Comparison of ENCODE assay signal across 17 mouse cellular contexts in the genomic region with DNA sequence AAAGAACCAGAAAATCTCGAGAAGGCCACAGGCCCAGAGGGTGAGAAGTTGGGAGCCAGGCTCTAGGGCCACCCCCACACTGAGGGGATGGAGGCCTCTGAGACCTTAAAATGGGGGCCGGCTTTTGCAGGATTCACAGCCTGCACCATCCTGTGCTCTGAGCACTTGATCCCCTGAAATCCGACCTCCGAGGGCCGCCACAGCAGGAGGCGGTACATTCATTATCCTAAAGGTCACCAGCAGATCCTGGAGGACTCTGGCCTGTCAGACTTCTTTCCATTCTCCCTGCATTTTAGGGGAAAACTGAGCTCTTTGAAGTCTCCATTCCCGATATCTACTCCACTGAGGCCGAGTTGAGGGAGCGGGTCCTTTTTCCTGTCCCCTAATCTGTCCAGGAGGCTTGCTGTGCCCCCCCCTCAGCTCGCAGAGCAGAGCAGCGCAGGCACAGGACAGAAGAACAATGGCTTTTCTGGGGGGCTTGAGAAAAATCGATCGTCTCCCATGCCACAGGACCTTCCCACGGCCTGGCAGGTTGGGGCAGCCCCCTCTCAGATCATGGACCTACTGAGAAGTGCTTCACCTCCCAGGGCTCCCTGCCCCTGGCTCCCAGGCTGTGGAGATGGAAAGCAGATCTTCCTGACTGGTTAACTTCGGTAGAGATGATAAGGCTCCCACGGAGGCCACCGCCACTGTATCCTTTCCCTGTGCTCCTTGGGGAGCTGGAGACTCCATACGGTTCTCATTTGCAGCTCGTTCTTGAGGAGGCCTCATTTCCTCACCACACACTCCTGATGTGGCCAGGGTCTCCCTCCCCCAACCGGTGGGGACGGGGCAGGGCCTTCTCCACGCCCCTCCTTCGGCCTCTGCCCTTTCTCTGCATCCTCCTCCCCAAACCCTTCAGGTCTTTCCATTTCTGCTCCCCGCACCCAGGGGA.
DNase-seq lines count a peak whose midpoint lies in the region; ATAC-seq and TF ChIP-seq lines count a peak whose summit lies in the region.
"Had no signal": no experiment of that assay in that cellular context is flagged by ENCODE, and none has a peak within 500 bp of the region (broad histone marks: within the 10 kb centered on the region; RNA-seq: fewer than 3 reads in every experiment).

No protein-coding gene starts in this region.

- TF ChIP-seq POLR2A in kidney, adult 2 months (IDR thresholded peaks at IDR 0.05; ENCODE audit: low read depth, low read length), result no peak

- H3K4me2 ChIP-seq in forebrain, embryonic 15.5 days (replicated peaks), result no peak overlapping the region
- no peak overlapping the region for H3K4me2 ChIP-seq in forebrain, embryonic 14.5 days (ENCODE audit: low read length)
- H3K4me2 ChIP-seq in kidney, embryonic 14.5 days (replicated peaks; ENCODE audit: low read depth, low read length), result no peak overlapping the region; the same call in 1 of the 2 replicates
- H3K4me2 ChIP-seq: intestine, embryonic 15.5 days; liver, embryonic 13.5 days; stomach, embryonic 15.5 days had no signal

- no peak for TF ChIP-seq CTCF in kidney, adult 2 months (conservative IDR thresholded peaks at IDR 0.05; ENCODE audit: insufficient read depth, insufficient read length, low read depth, low read length)

- H3K27me3 ChIP-seq in forebrain, embryonic 15.5 days, result no peaks in the 10 kb centered on the region
- H3K27me3 ChIP-seq in forebrain, embryonic 14.5 days (replicated peaks; ENCODE audit: control insufficient read depth, insufficient read depth, low read length), result 0 out of 2 replicates have a peak, but pooled peaks cover 3% of the 10 kb centered on the region
- H3K27me3 ChIP-seq in kidney, embryonic 14.5 days (ENCODE audit: control insufficient read depth, insufficient read depth, low read length), result no peaks in the 10 kb centered on the region; the same call in 1 of the 2 replicates
- no peaks in the 10 kb centered on the region for H3K27me3 ChIP-seq in kidney, adult 2 months (replicated peaks; ENCODE audit: control insufficient read depth, insufficient read depth, low read length)
- H3K27me3 ChIP-seq: stomach, embryonic 15.5 days had no signal

- H3K36me3 ChIP-seq in forebrain, embryonic 15.5 days, result no peaks in the 10 kb centered on the region
- no peaks in the 10 kb centered on the region for H3K36me3 ChIP-seq in forebrain, embryonic 14.5 days (ENCODE audit: control insufficient read depth, insufficient read depth, low read length)
- H3K36me3 ChIP-seq in kidney, embryonic 14.5 days (ENCODE audit: control insufficient read depth, insufficient read depth, low read length), result no peaks in the 10 kb centered on the region
- no peaks in the 10 kb centered on the region for H3K36me3 ChIP-seq in kidney, adult 2 months (ENCODE audit: control insufficient read depth, insufficient read depth, low read length)
- H3K36me3 ChIP-seq: G1E; intestine, embryonic 15.5 days; liver, embryonic 13.5 days; stomach, embryonic 15.5 days had no signal

- no peak overlapping the region for H3K9ac ChIP-seq in forebrain, embryonic 15.5 days (replicated peaks)
- H3K9ac ChIP-seq in forebrain, embryonic 14.5 days (ENCODE audit: low read length), result no peak overlapping the region
- H3K9ac ChIP-seq in kidney, embryonic 14.5 days (ENCODE audit: low read depth, low read length), result no peak overlapping the region
- H3K9ac ChIP-seq: intestine, embryonic 15.5 days; liver, embryonic 13.5 days; stomach, embryonic 15.5 days had no signal

- no peaks in the 10 kb centered on the region for H3K9me3 ChIP-seq in forebrain, embryonic 15.5 days
- H3K9me3 ChIP-seq in forebrain, embryonic 14.5 days (replicated peaks; ENCODE audit: control insufficient read depth, low read length), result no peaks in the 10 kb centered on the region
- no peaks in the 10 kb centered on the region for H3K9me3 ChIP-seq in kidney, embryonic 14.5 days (ENCODE audit: control insufficient read depth, low read length)
- H3K9me3 ChIP-seq: G1E; intestine, embryonic 15.5 days; liver, embryonic 13.5 days; stomach, embryonic 15.5 days had no signal

- no peak for DNase-seq in forebrain, embryonic 14.5 days (ENCODE audit: low spot score)
- no peak for DNase-seq in kidney, adult 2 months
- peak; percentile 54 for DNase-seq in ZHBTc4 (ENCODE audit: low read depth, low spot score)
- DNase-seq in forelimb bud, embryonic 11.5 days (ENCODE audit: low read depth, low spot score), result peak; percentile 44
- DNase-seq in left cerebral cortex, adult 18-20 months (ENCODE audit: low spot score in 2 of 2), result no peak
- no peak for DNase-seq in cerebellum, adult 8-10 months
- DNase-seq: cerebellum, adult 18-20 months; layer of hippocampus, postnatal 36 days; liver, embryonic 13.5 days; lung, postnatal 36 days; thymus, postnatal 14 days had no signal

- ATAC-seq in forebrain, embryonic 15.5 days (replicated peaks), result 0 out of 2 replicates have a peak, but pooled peaks have one; percentile 23
- no peak for ATAC-seq in forebrain, embryonic 14.5 days
- ATAC-seq in kidney, embryonic 14.5 days (ENCODE audit: low FRiP score, low TSS enrichment), result 0 out of 2 replicates have a peak, but pooled peaks have one; percentile 24
- ATAC-seq: activated CD4-positive, CD25-positive, alpha-beta regulatory T cell, adult 4 months had no signal

- 0 out of 2 replicates have a peak, but pooled peaks cover 3% of the 10 kb centered on the region for H3K4me1 ChIP-seq in forebrain, embryonic 15.5 days
- no peaks in the 10 kb centered on the region for H3K4me1 ChIP-seq in forebrain, embryonic 14.5 days (ENCODE audit: control insufficient read depth, insufficient read depth, low read length)
- H3K4me1 ChIP-seq in kidney, embryonic 14.5 days (ENCODE audit: control insufficient read depth, insufficient read depth, low read length), result no peaks in the 10 kb centered on the region
- H3K4me1 ChIP-seq in kidney, adult 2 months (ENCODE audit: control insufficient read depth, insufficient read depth, low read length), result no peaks in the 10 kb centered on the region
- H3K4me1 ChIP-seq: intestine, embryonic 15.5 days; stomach, embryonic 15.5 days had no signal

- 36% methylated on average over 24 of the region's 24 CpGs for WGBS in forebrain, embryonic 15.5 days
- 34% methylated on average over 24 of the region's 24 CpGs for WGBS in forebrain, embryonic 14.5 days
- WGBS in kidney, embryonic 14.5 days, result 25% methylated on average over 24 of the region's 24 CpGs
- WGBS in kidney, adult 2 months, result 79% methylated on average over 24 of the region's 24 CpGs

- no peak overlapping the region for H3K4me3 ChIP-seq in forebrain, embryonic 15.5 days
- H3K4me3 ChIP-seq in forebrain, embryonic 14.5 days (ENCODE audit: low read depth, low read length), result no peak overlapping the region
- no peak overlapping the region for H3K4me3 ChIP-seq in kidney, embryonic 14.5 days (ENCODE audit: low read length)
- no peak overlapping the region for H3K4me3 ChIP-seq in kidney, adult 2 months (ENCODE audit: insufficient read depth, low read depth, low read length)
- H3K4me3 ChIP-seq: intestine, embryonic 15.5 days; liver, embryonic 13.5 days; stomach, embryonic 15.5 days had no signal

- H3K27ac ChIP-seq in forebrain, embryonic 15.5 days (replicated peaks), result no peak overlapping the region
- H3K27ac ChIP-seq in forebrain, embryonic 14.5 days (ENCODE audit: low read depth, low read length), result no peak overlapping the region
- H3K27ac ChIP-seq in kidney, embryonic 14.5 days (ENCODE audit: low read depth, low read length), result no peak overlapping the region
- no peak overlapping the region for H3K27ac ChIP-seq in kidney, adult 2 months (ENCODE audit: insufficient read depth, low read depth, low read length)
- H3K27ac ChIP-seq: intestine, embryonic 15.5 days; liver, embryonic 13.5 days; stomach, embryonic 15.5 days had no signal

Comparison
In these comparisons a context has a peak if more than half of its experiments do, and no peak if none do; other contexts are left out.
1. DNase-seq: peak in ZHBTc4 (single experiment) and forelimb bud, embryonic 11.5 days (single experiment); none in forebrain, embryonic 14.5 days (single experiment), kidney, adult 2 months (single experiment), left cerebral cortex, adult 18-20 months (0 of 2) and cerebellum, adult 8-10 months (single experiment).